Mouse (Mus musculus) monocyte, adult 59 days (primary cell): ENCODE data around the gene Tomm40l. TPM values are rescaled to one million over a fixed set of nuclear protein-coding genes. Genes with fewer than 3 reads are reported as not detected.

Experiments used
- total RNA-seq, 2 experiments: library from RNA; stranded (reverse); gene quantifications; one replicate each; pipeline ENCODE4 v1.2.4; 2023

Tomm40l gene
- 10 to 100 TPM; 20.6 to 23.0 TPM for total RNA-seq

DNA sequence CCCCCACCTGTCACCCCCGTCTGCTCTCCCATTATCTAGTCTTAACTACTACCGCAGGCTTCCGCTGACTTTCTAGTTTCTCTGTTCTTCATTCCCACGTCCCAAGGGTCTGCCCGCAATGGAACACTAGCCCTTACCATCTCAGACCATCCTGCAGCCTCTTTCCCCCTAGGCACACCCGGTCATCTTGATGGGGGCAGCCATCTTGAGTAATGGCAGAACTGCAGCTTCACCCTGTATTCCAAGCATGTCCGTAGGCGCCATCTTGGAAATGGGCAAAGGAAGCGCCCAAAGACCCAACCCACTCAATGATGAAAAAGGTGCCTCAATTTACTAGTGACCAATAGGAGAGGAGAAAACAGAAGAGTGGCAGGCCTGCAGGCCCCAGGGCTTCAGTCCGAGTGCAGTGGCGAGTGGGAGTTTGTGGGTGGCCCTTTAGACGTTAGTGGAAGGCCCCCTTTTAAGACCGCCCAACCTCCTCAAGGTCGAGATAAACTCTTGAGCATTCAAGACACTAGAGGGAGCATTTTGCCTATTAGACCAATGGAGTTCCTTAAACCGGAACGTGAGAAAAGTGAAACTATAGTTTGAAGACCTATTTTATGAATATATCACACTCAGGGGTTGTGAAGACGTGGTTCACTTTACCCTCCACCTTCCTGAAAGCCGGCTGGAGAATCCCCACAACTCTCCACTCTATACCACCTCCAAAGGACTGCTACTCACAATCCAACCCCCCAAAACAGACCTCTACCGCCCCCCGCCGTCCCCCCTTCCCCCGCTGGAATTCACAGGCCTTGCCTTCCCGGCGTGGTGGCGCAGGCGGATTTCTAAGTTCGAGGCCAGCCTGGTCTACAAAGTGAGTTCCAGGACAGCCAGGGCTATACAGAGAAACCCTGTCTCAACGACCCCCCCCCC, at the start of gene Tomm40l:
TSS of gene Tomm40l (minus strand) at position 277 of the 918 bp plus-strand sequence.

DNA sequence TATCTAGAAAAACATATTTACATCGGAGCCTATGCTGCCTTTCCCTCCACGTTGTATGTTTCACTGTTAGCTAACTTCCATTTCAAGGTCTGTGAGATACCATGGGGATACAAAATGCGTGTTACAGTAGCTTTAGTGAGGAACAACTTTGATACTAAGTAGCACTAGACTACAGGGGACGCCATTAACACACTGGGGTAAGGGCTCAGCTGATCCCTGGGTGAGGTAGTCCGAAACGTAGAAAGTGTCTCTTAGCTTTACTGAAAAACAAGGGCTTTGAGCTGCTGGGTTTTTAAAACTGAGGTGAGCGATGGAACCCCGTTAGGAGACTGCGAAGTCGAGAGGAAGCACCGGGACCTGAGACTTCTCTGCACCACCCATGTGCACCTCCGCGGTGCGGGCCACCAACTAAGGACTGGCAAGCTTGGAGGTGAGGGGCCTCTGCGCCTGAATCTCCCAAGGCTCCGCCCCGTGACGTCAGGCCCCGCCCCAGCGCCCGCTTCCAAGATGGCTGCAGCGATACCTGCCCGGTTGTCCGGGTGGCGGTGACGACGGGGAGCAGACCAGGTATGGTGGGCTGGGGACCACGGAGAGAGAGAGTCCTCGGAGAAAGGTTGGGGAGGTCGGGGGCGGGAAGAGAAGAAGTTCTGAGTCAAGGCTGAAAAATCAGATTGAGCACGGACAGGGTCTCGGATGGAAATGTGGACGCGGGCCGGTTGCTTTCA, 47.7 kb upstream of the Tomm40l start, which contains the start of gene B4galt3:
TSS of gene B4galt3 (plus strand) at position 481 of the 725 bp plus-strand sequence.

DNA sequence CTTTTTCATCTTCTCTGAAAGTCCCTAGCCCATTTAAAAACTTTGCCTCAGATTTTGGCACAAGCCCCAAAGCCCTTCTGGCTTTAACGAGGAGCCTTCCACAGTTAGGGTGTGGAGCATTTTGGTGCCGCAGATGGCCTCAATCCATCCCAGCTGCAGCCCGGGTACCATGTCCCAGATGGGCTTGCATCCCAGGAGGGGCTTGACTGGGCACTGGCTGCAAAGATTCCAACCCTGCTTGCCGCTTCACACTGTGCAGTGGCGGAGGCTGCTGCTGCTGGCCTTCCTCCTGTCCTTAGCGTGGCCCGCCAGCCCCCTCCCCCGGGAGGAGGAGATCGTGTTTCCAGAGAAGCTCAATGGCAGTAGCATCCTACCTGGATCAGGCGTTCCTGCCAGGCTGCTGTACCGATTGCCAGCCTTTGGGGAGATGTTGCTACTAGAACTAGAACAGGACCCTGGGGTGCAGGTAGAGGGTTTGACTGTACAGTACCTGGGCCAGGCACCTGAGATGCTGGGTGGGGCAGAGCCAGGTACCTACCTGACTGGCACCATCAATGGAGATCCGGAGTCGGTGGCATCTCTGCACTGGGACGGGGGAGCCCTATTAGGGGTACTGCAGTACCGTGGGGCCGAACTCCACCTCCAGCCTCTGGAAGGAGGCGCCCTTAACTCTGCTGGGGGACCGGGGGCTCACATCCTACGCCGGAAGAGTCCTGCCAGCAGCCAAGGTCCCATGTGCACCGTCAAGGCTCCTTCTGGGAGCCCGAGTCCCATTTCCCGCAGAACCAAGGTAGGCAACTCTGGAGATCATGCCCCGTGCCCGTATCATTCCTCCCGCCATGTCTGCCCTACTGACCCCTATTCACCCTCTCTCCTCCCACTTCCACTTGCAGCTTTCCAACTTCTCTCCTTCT, 28.6 kb upstream of the Tomm40l start, which contains the start of gene Ndufs2:
TSS of gene Ndufs2 (minus strand) at position 709 of the 914 bp plus-strand sequence.

DNA sequence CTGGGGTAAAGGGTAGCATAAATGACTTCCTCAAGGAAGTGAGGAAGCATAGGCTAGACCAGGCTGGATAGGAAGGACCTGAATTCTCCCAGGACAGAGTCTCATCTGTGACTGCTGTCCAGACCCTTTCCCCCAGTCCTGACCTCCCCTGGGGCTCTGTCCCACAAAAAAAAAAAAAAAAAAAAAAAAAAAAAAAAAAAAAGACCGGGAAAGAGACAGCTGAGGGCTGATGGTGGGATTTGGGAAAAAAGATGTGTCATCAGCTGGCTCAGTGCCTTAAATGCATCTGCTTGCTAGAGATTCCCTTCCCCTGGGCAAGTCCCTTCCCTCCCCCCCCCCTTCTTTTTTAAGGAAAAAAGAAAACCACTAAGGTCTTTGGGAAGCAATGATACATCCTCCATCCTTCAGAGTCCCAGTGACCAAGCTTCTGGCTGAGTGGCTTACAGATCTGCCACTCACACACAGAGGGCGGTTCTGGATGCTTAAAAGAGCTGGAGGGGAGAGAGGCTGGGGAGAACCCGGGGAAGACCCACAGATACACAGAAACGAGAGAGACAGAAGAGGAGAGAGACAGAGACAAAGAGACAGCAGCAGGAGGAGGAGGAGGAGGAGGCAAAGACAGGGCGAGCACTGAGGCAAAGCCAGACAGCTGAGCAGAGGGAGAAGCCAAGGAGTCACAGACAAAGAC, 27.7 kb upstream of the Tomm40l start, which contains the start of gene Adamts4:
TSS of gene Adamts4 (plus strand) at position 509 of the 688 bp plus-strand sequence.

DNA sequence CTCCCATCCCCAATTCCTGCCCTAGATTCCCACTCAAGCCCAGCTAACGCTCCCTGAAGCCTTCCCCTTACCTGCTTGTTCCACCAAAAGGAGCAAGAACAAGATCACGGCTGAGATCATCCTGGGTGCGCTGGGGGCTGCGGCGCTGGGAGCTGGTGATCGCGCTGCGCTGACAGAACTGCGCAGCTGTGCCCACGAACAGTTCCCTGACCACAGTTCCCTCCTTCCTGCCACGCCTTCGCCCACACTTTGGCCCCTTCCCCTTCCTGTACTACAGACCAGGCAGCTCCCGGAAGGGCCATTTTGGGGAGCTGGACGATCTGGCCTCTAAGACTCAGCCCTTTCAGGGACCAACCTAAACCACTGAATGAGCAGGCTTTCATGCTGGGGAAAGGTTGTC, 11.8 kb upstream of the Tomm40l start, which contains the start of gene Fcer1g:
TSS of gene Fcer1g (minus strand) at position 240 of the 400 bp plus-strand sequence.

DNA sequence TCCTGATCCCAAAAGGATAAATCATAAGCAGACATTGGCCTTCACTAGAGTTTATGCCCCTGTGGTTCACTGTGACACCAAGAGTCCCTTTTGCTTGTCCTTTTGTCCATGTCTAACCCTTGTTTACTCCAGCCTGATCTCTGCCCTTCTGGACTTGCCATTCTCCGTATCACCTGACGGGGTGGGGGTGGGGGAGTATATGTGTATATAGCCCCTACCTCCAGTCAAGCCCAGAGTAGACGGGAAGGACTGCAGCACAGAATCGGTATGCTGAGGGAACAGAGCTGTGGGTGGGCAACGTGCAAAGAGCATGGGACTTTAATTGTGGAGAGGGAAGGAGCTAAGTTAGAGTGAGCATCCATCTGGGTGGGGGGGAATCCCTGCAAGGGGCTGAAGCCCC, 2.5 kb upstream of the Tomm40l start, which contains the start of gene Apoa2:
TSS of gene Apoa2 (plus strand) at position 198 of the 400 bp plus-strand sequence.

DNA sequence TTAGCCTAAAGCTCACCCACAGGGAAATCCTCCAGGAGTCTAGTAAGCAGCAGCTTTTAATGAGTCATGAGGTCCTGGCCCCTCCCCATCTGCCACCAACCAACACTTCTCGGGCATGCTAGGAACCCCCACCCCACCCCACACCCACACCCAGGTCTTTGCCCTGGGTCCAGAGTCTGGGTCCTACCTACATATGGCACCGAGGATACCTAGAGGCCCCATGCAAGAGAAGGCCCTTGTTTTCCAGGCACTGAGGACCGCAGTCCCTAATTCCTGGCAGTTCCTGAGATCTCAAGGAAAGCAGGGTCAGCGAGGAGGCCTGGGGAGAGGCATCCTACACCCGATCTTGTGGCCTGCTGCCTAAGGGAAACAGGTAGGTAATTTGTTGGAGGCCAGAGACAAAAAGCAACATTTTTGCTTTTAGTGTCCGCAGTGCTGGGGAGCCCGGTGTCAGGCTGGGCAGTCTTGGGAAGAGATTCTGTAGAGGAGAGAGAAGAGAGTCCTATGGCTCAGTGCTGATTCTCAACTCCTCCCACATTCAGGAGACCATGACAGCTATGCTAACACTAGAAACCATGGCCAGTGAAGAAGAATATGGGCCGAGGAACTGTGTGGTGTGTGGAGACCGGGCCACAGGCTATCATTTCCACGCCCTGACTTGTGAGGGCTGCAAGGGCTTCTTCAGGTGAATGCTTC, 8.4 kb downstream of the Tomm40l start, which contains the start of gene Nr1i3:
TSS of gene Nr1i3 (plus strand) at position 170 of the 696 bp plus-strand sequence.

DNA sequence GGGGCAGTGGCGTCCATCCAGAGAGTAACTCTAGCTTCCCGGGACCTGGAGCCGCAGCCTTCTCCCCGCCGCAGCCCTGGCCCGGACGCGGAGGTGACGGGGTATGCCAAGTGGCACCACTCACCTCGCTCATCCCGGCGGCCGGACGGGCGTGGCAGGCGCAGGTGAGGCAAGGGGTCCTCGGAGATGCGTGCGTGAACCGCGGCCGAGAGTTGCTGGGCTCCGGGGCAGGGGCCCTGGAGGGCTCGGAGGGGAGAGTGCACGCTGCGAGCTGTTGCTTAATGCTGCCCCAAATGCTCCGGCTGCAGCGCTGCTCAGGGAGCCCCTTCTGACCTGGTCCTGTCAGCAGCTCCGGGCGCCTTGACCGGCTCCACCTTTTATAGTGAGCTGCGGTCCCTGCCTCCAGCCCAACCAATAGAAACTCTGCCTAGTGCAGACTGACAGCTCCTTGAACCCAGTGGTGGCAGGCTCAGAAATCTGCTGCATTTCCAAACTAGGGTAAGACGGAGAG, 26.4 kb downstream of the Tomm40l start, which contains the start of gene Pcp4l1:
TSS of gene Pcp4l1 (minus strand) at position 382 of the 511 bp plus-strand sequence.

Other genes with a start within 250 kb of the Tomm40l start
- 100 to 1,000 TPM; 211 to 238 TPM for gene Fcgr2b, start 246.0 kb downstream of the Tomm40l start, total RNA-seq
- gene Fcgr4, start 203.6 kb downstream of the Tomm40l start, total RNA-seq = 100 to 1,000 TPM in 1 of 2 experiments, 10 to 100 TPM in 1; 79.6 to 109 TPM
- gene Fcgr3, start 157.6 kb downstream of the Tomm40l start, total RNA-seq = 100 to 1,000 TPM; 435 to 496 TPM
- 1 to 10 TPM; 2.3 to 4.7 TPM for gene Cfap126, start 108.6 kb downstream of the Tomm40l start, total RNA-seq
- 100 to 1,000 TPM; 116 to 122 TPM for gene Sdhc, start 71.9 kb downstream of the Tomm40l start, total RNA-seq
- gene Mpz, start 71.8 kb downstream of the Tomm40l start, total RNA-seq = not detected
- gene Pcp4l1, start 26.2 kb downstream of the Tomm40l start, total RNA-seq = not detected
- gene Nr1i3, start 8.5 kb downstream of the Tomm40l start, total RNA-seq = not detected
- gene Apoa2, start 2.5 kb upstream of the Tomm40l start, total RNA-seq = not detected
- gene Fcer1g, start 11.9 kb upstream of the Tomm40l start, total RNA-seq = 1,000 to 10,000 TPM; 1,527 to 1,601 TPM
- gene Adamts4, start 27.9 kb upstream of the Tomm40l start, total RNA-seq = not detected
- 100 to 1,000 TPM; 132 to 148 TPM for gene Ndufs2, start 28.9 kb upstream of the Tomm40l start, total RNA-seq
- 10 to 100 TPM; 42.2 to 55.5 TPM for gene B4galt3, start 47.8 kb upstream of the Tomm40l start, total RNA-seq
- 10 to 100 TPM; 37.6 to 41.1 TPM for gene Ppox, start 58.7 kb upstream of the Tomm40l start, total RNA-seq
- 10 to 100 TPM; 48.0 to 55.5 TPM for gene Usp21, start 65.5 kb upstream of the Tomm40l start, total RNA-seq
- 10 to 100 TPM; 66.5 to 66.8 TPM for gene Ufc1, start 72.5 kb upstream of the Tomm40l start, total RNA-seq
- gene Dedd, start 106.6 kb upstream of the Tomm40l start, total RNA-seq = 10 to 100 TPM; 25.3 to 26.8 TPM
- 10 to 100 TPM; 20.2 to 21.3 TPM for gene Nit1, start 123.1 kb upstream of the Tomm40l start, total RNA-seq
- 10 to 100 TPM; 54.1 to 92.1 TPM for gene Pfdn2, start 123.2 kb upstream of the Tomm40l start, total RNA-seq
- gene Klhdc9, start 138.3 kb upstream of the Tomm40l start, total RNA-seq = not detected
- 1 to 10 TPM; 7.3 to 8.1 TPM for gene Nectin4, start 147.6 kb upstream of the Tomm40l start, total RNA-seq
- gene Arhgap30, start 166.4 kb upstream of the Tomm40l start, total RNA-seq = 100 to 1,000 TPM; 286 to 288 TPM
- gene Usf1, start 188.8 kb upstream of the Tomm40l start, total RNA-seq = 100 to 1,000 TPM; 195 to 199 TPM
- gene Tstd1, start 196.4 kb upstream of the Tomm40l start, total RNA-seq = 1 to 10 TPM; 9.1 to 9.9 TPM
- 10 to 100 TPM in 1 of 2 experiments, 1 to 10 TPM in 1; 8.2 to 11.3 TPM for gene F11r, start 215.0 kb upstream of the Tomm40l start, total RNA-seq